Mouse (Mus musculus) cerebellum, postnatal 4 days (tissue): Measurements from ENCODE around the gene Clrn1.
A peak's percentile ranks its signal among the peaks of the same experiment; 100 is the strongest.

Source experiments
- DNase-seq, 2 experiments: peaks; one replicate each; pipeline ENCODE4 v3.0.0; 2022; ENCODE audit warnings: low spot score in 2 of 2, mixed read lengths in 1 of 2

Gene Clrn1

DNA sequence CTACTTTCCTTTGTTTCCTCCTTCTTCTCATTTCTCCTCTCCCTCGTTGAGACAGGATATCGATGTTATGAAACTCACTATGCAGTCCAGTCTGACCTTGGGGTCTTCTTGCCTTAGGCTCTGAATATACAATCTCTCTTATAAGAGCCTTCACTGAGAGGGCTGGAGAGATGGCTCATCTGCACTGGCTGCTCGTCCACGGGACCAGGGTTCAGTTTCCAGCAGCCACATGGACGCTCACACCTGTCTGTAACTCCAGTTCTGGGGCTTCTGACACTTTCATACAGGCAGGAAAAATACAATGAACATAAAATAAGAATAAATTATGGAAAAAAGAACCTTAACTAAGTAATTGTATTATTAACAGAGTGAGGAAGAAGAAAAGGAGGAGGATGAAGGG is 53.6 kb downstream of the Clrn1 start:
- DNase-seq = no peak

DNA sequence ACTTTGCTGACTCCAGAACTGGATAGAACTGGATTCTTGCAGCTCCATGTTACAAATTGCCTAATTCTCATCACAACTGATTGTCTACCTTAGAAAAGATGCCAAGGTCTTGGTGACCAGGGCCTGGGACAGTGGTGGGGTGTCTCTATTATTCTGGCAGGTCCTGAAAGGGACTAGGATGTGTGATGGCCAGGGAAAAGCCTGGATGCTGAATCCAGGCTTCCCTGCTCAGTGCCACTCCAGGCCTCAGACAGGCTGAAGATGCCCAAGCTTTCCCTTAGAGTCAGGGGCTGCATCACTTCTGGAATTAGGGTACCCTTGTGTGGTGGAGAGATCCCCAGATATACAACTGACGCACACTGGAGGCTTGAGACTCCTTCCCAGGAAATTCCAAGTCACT is 55.2 kb downstream of the Clrn1 start:
- DNase-seq = no peak

- DNase-seq = no peak
Observed at GRCm38 (mm10) chr3:58828366-58829153, 56.6 kb downstream of the Clrn1 start.

DNA sequence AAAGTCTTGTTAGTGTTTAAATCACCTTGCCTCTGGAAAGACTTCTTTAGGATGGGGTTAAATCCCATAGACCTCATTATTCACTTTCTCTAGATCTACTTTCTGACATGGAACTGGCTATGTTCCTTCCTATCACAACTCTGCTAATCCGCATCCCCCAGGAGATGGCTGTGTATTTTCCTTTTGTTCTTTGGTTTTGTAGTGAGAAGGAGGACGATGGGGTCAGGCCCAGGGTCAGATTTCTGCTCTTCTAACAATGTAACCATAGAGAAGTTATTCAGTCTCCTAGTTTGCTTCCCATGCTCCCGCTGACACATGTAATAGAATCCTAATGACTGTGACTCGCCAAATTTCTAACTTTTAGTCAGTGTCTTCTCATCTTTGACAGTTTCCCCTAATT is 58.9 kb downstream of the Clrn1 start:
- peak in 1 of 2 experiments; percentile 26 for DNase-seq

DNA sequence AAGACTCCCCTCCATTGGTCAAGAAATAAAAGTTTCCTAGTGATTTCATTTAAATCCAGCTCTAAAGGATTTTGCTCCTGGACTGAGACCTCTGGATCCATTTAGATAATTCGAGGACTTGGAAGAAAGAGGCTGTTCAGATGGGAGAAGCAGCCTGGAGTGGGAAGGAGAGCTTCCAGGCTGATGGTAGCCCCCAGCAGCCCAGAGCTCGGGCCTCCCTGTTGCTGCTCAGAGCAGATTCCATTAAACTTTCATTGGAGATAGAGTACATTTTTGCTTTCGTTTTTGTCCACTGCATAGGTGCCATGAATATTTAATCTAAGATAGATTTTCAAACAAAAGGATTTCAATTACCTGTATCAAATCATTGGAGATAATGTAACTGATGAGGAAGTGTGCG is 62.9 kb downstream of the Clrn1 start, which contains the start of gene Mindy4b-ps:
TSS of gene Mindy4b-ps (minus strand) at position 101 of the 400 bp plus-strand sequence.
- no peak for DNase-seq

DNA sequence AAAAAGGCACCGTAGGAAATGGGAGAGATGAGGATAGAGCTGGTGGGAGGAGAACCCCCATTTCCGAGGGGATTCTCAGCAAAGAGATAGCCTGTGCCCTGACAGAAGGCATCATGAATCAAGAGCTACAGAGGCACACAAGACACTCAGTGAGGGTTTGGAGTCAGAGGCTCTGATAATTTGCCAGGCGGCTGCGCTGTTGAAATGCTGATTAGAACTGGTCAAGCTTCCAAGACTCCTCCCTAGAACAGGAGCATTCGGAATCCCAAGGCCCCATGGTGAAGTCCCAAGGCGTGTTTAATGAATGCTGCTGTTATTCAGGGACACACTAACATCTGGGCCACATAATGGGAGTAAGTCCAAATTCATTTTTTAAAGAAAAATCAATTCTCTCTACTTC is 67.8 kb downstream of the Clrn1 start:
- DNase-seq = no peak

DNA sequence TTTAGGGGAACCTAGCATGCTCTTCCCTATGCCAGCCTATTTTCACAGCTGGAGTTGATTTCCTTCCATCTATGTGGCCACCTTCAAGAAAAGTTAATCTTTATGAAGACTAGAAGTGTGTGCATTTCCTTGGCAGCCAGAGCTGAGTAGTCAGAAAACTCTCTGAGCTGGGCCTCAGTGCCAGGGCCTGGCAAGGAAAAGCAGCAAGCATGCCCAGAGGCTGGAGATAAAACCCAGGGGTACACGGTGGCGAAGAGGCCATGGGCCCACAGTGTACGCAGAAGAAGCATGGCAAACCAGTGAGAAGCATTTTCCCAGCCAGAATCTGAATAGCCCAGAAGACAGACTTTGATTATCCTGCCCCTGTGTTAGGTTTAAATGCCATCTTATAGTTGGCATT is 70.9 kb downstream of the Clrn1 start:
- no peak for DNase-seq

DNA sequence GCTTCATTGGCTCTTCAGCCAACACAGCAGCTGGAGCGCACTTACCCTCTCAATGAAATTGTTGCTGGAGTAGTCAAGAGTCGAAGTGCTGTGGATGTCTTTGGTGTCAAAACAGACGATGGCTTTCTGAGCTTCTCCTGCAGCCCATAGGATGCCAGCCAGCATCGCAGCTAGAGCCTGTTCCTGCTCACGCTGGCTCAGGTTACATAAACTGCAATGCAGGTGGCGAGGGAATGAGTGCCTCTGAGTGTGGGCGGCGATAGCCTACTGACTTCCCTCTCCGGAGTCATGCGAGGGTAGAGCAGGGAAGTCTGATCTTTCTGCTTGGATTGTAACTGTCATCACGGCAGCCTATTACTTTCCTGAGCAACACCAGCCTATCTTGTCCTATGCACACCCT is 74.8 kb downstream of the Clrn1 start:
- DNase-seq = no peak

DNA sequence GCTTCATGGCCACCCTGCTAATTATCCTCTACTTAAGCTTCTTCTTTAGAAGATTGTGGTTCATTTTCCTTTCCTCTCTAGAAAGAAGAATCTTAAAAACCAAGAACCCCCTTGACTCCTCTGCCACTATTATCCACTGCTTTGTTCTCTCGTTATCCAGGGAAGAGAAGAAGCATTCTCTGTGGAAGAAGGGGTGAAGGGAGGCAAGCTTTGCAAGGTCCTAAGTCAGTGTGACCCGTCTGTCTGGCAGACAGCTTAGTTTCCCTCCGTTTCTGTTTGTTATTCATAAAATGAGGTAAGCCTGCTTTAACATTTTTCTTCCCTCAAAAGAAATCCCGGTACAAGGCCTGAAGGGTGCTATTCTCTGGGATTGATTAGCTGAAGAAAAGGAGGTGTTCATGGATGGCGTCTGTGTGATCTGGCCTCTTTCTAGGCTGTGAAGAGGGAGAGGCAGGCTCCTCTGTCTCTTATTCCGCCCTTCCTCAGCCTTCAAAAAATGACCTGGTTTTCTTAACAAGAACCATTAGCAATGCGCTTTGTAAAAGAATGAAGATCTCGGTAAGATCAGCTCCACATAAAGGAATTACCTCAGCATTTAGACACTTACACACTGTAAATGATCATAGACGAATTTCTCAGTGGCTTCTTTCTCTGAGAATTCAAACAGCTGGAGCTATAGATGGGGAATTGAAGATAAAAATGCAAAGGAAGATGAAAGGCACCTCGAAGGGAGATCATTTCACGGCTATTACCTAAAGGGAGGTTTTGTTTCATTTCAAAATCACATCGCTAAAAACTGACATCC is 75.8 kb downstream of the Clrn1 start:
- no peak for DNase-seq

DNA sequence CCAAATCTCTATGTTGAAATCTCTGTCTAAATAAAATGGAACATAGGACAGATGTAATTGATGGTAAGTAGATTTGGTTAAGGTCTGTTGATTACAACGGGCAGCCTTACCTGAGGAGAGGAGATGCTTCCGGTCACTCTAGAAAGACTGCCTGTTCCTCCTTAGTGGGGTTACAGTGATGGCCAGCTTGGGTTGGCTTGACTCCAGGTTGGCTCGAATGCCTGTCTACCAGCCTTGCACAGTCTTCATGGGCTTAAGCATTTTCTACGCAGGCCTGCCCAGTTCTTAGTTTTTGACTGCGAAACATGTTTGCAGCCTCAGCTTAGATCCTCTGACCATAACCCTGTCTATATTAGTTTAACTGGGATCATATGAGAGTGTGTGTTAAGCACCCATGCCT is 76.5 kb downstream of the Clrn1 start:
- peak in 1 of 2 experiments; percentile 27 for DNase-seq

GRCm38 (mm10) chr3:58804745-58805144 is 80.4 kb downstream of the Clrn1 start:
- DNase-seq = no peak

DNA sequence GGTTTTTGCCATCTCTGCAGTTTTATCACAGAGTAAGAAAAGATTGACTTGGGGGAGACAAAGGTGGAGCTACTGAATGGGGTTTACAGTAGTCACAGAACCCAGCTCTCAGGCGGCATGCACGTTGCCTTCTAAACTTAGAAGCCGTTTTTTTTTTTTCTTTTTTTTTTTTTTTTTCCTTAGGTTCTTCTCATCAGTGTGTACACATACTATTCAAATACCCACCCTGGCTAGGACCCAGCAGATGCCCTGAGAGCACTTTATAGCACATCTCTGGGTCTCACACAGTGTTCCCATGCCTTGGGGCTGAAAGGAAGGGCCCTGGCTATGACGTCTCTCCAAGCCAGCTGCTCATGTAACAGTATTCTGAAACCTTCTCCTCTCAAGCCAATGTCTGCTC is 86.5 kb downstream of the Clrn1 start:
- no peak for DNase-seq

DNA sequence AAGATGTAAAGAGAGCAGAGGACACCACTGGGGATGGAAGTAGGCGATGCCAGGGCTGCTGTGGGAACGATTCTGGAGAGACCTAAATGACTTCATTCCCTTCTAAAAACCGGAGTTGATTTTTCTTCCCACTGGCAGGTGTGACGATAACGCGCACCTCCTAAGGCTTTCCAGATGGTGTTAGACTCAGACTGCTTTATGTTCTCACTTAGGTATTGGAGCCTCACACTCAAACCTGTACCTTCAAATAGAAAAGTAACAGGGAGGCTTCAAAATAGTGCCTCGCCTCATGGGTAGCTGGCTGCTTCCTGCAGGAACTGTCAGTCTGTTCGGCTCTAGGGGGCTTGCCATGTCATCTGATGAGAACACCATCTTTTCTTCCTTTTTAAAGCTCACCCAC is 86.9 kb downstream of the Clrn1 start:
- DNase-seq = no peak
